Mouse (Mus musculus): Measurements from ENCODE around the gene Gm45021. TPM values are rescaled to one million over a fixed set of nuclear protein-coding genes. Genes with fewer than 3 reads are reported as not detected.

Gm45021 gene
- total RNA-seq (2014; fragmentation: Nextera tagmentation) (not detected in 2 replicates), total RNA-seq (2017) (not detected in 2 replicates)

GRCm38 (mm10) chr6:48589194-48589750, at the start of gene Gm45021:
Gm45021 (plus strand) TSS chr6:48589610.
- ATAC-seq (replicated peaks; ENCODE audit: low FRiP score, low TSS enrichment, poor library complexity, severe bottlenecking) = no peak

GRCm38 (mm10) chr6:48539860-48540259, 49.5 kb upstream of the Gm45021 start:
- no peak for ATAC-seq (replicated peaks; ENCODE audit: low FRiP score, low TSS enrichment, poor library complexity, severe bottlenecking)

- ATAC-seq (replicated peaks; ENCODE audit: low FRiP score, low TSS enrichment, poor library complexity, severe bottlenecking) = no peak
Measured at GRCm38 (mm10) chr6:48540721-48541120, 48.7 kb upstream of the Gm45021 start.

GRCm38 (mm10) chr6:48541560-48542450, 47.6 kb upstream of the Gm45021 start:
- no peak for ATAC-seq (replicated peaks; ENCODE audit: low FRiP score, low TSS enrichment, poor library complexity, severe bottlenecking)

GRCm38 (mm10) chr6:48542631-48543030, 46.8 kb upstream of the Gm45021 start:
- no peak for ATAC-seq (replicated peaks; ENCODE audit: low FRiP score, low TSS enrichment, poor library complexity, severe bottlenecking)

- no peak for ATAC-seq (replicated peaks; ENCODE audit: low FRiP score, low TSS enrichment, poor library complexity, severe bottlenecking)
Measured at GRCm38 (mm10) chr6:48545251-48545650, 44.2 kb upstream of the Gm45021 start.

DNA sequence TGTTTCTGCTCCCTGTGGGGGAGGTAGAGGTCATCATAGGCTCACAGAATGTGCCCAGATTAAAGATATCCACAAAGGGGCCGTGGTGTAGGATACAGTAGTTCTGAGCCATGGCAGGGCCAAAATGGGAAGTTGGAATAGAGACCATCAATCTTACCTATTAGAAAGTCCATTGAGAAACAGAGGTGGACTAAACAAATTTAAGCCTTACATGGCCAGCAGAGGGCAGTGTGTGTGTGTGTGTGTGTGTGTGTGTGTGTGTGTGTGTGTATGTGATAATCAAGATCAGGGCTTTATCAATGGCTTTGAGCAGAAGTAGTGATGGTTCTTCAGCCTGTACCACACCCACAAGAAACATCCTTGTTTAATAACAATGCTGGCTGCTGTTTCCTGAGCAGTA, 43.1 kb upstream of the Gm45021 start:
- ATAC-seq (replicated peaks; ENCODE audit: low FRiP score, low TSS enrichment, poor library complexity, severe bottlenecking) = no peak

DNA sequence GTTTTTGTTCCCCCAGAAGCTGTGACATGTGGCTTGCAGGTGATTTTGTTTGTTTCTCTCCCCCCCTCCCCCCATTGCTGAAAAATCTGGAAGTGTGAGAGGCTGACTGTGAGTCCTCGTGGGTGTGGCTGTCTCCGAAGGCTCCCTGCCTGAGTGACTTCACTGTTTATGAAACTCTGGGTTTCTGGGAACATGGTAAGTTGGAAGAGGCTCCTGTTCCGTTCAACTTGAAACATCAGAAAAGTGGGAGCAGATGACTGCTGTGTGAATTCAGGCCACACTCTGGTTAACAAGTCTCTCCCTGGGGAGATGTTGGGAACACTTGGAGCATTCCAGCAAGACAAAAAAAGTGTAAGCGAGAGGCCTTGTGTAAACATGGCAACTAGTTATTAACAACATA, 42.6 kb upstream of the Gm45021 start:
- ATAC-seq (replicated peaks; ENCODE audit: low FRiP score, low TSS enrichment, poor library complexity, severe bottlenecking) = no peak

DNA sequence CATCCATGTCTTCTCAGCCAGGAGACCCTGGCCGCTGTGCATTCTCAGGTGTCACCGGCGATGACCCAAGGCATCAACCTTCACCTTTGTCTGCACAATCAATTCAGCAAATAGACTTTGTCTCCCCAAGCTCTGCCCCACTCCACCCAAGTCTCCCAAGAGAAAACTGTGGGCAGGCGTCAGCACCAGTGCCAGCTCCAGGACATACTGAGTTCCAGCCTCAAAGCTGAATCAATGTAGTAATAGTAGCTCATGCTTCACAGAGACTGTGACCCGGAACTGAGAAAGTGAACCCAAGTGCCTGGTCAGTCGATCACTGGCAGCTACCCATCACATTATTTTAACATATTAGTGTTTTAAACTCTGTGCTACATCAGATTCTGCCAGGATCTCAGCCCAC, 41.1 kb upstream of the Gm45021 start:
- no peak for ATAC-seq (replicated peaks; ENCODE audit: low FRiP score, low TSS enrichment, poor library complexity, severe bottlenecking)

DNA sequence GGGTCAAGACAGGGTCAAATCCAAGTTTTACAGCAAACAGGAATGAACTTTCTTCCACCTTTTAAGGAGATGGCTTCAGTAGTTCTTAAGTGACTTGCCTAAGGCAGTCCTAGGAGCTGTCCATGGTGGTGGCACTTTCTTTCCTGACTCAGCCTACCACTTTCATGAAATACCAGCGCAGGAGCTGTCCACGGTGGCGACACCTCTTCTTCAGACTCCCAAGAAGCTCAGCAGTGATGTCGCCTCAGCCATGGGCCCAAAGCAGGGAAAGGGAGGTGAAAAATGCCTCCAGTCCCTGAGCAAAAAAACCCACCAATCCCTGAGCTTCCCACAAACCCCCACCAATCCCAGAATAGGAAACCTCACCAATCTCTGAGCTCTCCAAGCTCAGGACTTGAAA, 36.5 kb upstream of the Gm45021 start:
- peak; percentile 51 for ATAC-seq (replicated peaks; ENCODE audit: low FRiP score, low TSS enrichment, poor library complexity, severe bottlenecking)

- ATAC-seq (replicated peaks; ENCODE audit: low FRiP score, low TSS enrichment, poor library complexity, severe bottlenecking) = no peak
Measured at GRCm38 (mm10) chr6:48553819-48554218, 35.6 kb upstream of the Gm45021 start.

DNA sequence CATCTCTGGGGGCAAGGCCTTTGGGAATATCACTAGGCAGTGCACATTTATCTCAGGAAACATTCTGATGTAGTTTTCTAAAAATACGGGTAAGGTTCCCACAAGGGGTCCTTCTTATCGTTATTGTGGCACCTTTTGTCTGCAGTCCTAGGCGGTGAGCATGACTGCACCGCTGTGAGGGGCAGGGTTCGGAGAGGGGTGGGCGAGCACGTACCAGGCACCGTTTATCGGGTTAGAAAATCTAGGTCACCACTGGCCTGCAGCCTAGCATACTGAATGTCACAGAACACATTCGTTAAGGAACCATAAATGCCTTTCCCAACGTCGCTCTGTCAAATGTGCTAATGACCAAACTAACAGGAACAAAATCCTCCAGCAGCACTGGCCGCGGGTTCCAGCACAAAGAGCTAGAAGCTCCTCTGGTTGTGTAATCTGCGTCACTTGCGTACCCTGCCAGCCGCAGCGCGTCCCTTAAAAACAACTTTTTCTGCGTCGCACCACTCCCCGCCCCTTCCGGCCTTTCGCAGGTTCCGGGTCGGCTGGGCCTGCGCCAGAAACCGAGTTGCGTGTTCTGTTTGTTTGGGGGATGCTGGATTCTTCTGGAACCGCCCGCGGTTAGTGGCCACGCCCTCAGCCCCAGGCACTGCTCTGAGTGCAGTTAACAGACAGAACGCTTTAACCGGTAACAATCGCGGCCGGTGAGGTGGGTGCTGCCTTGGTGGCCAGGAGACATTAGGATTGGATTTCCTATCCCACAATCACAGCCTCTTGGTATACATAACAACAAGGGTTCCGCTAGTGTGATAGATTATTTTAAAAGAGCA, 34.9 kb upstream of the Gm45021 start, which contains the start of gene Lrrc61:
Gene Lrrc61 (plus strand): TSS at position 517 of the 824 bp plus-strand sequence.
- peak; percentile 94 for ATAC-seq (replicated peaks; ENCODE audit: low FRiP score, low TSS enrichment, poor library complexity, severe bottlenecking)

DNA sequence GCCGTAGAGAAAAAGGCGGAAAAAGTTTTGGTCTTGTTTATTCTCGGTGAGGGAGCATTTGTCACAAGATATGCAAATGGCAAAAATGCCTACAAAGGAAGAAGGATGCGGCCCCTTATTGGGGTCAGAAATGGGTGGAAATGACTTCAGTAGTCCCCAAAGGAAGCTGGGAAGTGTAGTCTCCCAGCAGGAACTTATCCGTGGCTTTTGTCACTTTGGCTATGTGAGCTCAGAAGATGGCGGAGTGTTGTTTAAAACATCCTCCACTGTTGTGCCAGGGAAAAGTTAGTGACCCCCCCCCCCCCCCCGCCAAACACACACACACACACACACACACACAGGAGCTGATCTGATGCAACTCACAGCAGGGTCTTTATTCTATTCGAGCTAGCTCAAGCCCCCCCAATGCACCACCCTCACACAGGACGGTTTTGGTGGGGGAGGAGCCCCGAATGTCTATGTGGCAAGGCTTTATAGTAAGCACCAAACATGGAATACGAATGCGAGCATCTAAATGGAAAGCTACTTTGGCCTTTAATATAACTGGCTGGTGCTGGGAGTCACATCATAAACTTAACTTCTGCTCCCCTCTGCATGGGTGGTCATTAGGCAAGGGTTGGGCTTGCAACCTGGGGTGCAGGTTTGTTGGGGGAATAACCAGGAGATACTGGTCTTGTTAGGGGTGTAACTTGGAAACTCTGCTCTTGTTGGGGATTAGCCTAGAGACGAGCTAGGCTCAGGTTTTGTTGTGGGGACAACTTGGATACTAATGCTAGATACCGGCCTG, 34.1 kb upstream of the Gm45021 start:
- ATAC-seq (replicated peaks; ENCODE audit: low FRiP score, low TSS enrichment, poor library complexity, severe bottlenecking) = peak; percentile 39

DNA sequence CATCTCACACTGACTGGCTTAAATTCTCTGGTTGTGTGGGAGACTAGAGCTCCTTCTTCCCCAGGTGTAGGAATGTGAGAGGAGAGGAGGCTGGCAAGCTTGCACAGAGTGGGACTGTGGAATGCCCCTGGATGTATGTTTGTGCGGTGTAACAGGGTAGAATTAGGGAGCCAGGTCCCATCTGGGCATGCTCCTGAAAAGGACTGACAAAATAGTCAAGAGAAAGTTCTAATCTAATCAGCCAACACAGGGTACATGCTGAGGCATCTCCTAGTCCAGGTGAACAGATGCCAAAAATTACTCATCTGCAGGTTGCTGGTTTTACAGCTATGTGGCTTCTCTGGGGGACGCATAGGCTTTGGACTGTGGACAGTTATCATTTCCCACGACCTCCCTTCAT, 33.5 kb upstream of the Gm45021 start:
- ATAC-seq (replicated peaks; ENCODE audit: low FRiP score, low TSS enrichment, poor library complexity, severe bottlenecking) = no peak

GRCm38 (mm10) chr6:48565693-48566310, 23.6 kb upstream of the Gm45021 start:
- no peak for ATAC-seq (replicated peaks; ENCODE audit: low FRiP score, low TSS enrichment, poor library complexity, severe bottlenecking)

DNA sequence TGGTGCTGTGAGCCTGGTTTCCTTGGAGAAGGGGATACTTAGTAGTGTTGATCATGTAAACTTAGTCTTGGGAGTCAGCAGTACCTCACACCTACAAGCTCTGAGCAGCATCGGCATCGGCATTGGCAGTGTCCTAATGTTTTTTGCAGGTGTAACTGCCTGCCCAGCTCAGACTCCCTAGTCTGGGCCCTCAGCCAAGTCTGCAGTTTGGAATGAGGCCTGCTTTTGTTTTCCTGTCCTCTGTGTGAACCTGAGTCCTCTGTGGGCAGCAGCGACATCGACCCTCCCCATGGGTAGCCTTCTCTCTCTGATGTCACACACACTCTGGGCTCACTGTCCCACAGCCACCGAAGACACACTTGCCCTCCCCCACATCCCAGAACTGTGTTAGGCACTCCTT, 23.1 kb upstream of the Gm45021 start:
- ATAC-seq (replicated peaks; ENCODE audit: low FRiP score, low TSS enrichment, poor library complexity, severe bottlenecking) = no peak

GRCm38 (mm10) chr6:48568036-48568984, 21.1 kb upstream of the Gm45021 start:
- peak; percentile 67; the same call in 1 of the 2 replicates for ATAC-seq (replicated peaks; ENCODE audit: low FRiP score, low TSS enrichment, poor library complexity, severe bottlenecking)

Data from megakaryocyte-erythroid progenitor cell, adult 5-6 weeks (primary cell).